Mouse (Mus musculus) frontal cortex, postnatal 36 days (tissue): ENCODE measurements around the gene Pop5.

Source experiments
- DNase-seq, 2 experiments: peaks; one replicate each; pipeline ENCODE4 v3.0.0; 2022; ENCODE audit warnings: low spot score in 2 of 2

Pop5 gene

GRCm38 (mm10) chr5:115235786-115236263 is at the start of gene Pop5:
Gene Pop5 (plus strand): TSS chr5:115235836.
- DNase-seq, result peak; percentile 90 to 91

GRCm38 (mm10) chr5:115186371-115187073 is 49.1 kb upstream of the Pop5 start:
- DNase-seq, result no peak

- peak; percentile 94 to 95 for DNase-seq
These were observed 48.2 kb upstream of the Pop5 start for GRCm38 (mm10) chr5:115187188-115188131.

GRCm38 (mm10) chr5:115188824-115189223 is 46.8 kb upstream of the Pop5 start:
- no peak for DNase-seq

- DNase-seq, result no peak
These were observed 45.6 kb upstream of the Pop5 start for GRCm38 (mm10) chr5:115190081-115190480.

GRCm38 (mm10) chr5:115191880-115192827 is 43.5 kb upstream of the Pop5 start:
- DNase-seq, result no peak

GRCm38 (mm10) chr5:115192828-115193195 is 42.8 kb upstream of the Pop5 start:
- DNase-seq, result no peak

GRCm38 (mm10) chr5:115193226-115193625 is 42.4 kb upstream of the Pop5 start:
- DNase-seq, result no peak

GRCm38 (mm10) chr5:115193669-115194625 is 41.7 kb upstream of the Pop5 start, which contains the start of gene Cabp1:
Gene Cabp1 (minus strand): TSS chr5:115194381.
- DNase-seq, result no peak

- no peak for DNase-seq
These were observed 40.9 kb upstream of the Pop5 start for GRCm38 (mm10) chr5:115194626-115195221.

- DNase-seq, result no peak
These were observed 31.7 kb upstream of the Pop5 start for GRCm38 (mm10) chr5:115203735-115204561.

GRCm38 (mm10) chr5:115204562-115205311 is 30.9 kb upstream of the Pop5 start:
- DNase-seq, result no peak

- DNase-seq, result no peak
These were observed 28.4 kb upstream of the Pop5 start for GRCm38 (mm10) chr5:115207244-115207643.

- no peak for DNase-seq
These were observed 27.7 kb upstream of the Pop5 start for GRCm38 (mm10) chr5:115207892-115208291.

GRCm38 (mm10) chr5:115208601-115209000 is 27.0 kb upstream of the Pop5 start:
- DNase-seq, result no peak

- no peak for DNase-seq
These were observed 25.3 kb upstream of the Pop5 start for GRCm38 (mm10) chr5:115210380-115210779.

GRCm38 (mm10) chr5:115212451-115212850 is 23.2 kb upstream of the Pop5 start:
- no peak for DNase-seq

GRCm38 (mm10) chr5:115212861-115213260 is 22.8 kb upstream of the Pop5 start:
- DNase-seq, result no peak
